Mouse (Mus musculus): Measurements from ENCODE around the gene Ints6. TPM values are rescaled to one million over a fixed set of nuclear protein-coding genes. Genes with fewer than 3 reads are reported as not detected.
"Not testable (repeated sequence)": the region's sequence is repeated elsewhere in the genome, so short reads cannot be mapped to it uniquely, and the experiment has no call there.

Ints6 gene
- total RNA-seq, 2 experiments from 2014 or later: 10.8 to 11.9 TPM

DNA sequence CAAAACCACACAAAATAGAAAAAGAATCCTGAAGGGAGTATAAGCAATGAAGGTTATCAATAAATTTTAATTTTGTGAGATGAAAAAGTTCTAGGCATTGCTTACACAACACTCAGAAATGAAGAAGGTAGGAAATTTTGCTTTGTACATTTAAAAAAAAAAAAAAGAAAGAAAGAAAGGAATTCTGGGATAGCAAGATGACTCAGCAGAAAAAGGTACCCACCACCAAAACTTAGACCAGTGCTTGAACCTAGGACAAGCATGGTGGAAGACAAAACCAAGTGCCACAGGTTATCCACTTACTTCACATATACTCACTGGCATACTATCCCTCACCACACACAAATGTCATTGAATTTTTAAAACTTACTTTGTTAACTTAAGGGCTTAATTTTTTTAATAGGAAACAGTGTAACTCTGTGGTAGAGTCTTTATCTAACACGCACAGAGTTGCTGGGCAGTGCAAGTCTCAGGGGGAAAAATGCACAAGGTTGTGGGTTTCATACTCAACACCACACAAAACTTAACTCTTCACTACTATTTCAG lies 5.8 kb downstream of the Ints6 start:
- DNase-seq: no peak

GRCm38 (mm10) chr14:62751479-62751878 lies 9.5 kb downstream of the Ints6 start:
- DNase-seq: no peak

DNA sequence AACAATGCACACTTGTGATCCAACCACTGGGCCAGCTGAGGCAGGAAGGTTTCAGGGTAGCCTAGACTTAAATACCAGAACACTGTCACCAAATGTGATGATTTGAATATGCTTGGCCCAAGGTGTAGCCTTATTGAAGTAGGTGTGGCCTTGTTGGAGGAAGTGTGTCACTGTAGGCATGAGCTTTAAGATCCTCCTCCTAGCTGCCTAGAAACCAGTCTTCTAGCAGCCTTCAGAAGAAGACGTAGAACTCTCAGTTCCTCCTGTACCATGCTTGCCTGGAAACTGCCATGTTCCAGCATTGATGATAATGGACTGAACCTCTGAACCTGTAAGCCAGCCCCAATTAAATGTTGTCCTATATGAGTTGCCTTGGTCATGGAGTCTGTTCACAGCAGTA lies 25.3 kb downstream of the Ints6 start:
- DNase-seq: no peak

GRCm38 (mm10) chr14:62733666-62734065 lies 27.3 kb downstream of the Ints6 start:
- DNase-seq: no peak

DNA sequence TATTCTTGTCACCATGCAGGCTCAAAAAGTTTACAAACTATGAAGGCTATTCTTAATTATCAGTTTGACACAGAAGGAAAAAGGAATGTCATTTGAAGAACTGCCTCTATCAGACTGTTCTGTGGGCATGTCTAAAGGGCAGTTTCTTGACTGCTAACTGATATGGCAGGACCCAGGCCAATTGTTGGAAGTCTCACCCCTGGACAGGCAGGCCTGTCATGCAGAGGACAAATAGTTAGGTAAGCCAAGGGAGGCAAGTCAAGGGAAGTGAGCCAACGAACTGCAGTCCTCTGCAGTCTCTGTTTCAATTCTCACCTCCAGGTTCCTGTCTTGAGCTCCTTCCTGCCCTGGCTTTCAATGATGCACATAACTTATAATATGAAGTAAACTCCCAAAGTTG lies 29.1 kb downstream of the Ints6 start:
- DNase-seq: peak; percentile 6

- no peak for DNase-seq
These were observed 36.4 kb downstream of the Ints6 start for GRCm38 (mm10) chr14:62724560-62724959.

DNA sequence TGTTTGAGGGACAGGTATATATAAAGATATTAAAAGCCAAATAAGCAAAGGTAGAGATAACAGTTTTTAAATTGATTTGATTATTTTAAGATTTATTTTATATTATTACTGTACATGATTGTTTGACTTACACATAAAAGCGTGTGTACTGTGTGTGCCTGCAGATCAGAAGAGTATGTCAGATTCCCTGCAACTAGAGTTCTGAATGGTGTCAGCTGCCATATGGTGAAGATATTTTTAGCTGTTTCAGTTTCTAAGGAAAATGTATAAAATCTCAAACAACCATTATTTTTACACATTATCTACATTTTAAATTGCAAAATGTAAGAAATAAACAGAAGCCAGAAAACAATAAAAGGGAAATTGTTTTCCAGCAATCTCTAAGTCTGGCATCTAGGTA lies 39.3 kb downstream of the Ints6 start:
- DNase-seq: no peak

DNA sequence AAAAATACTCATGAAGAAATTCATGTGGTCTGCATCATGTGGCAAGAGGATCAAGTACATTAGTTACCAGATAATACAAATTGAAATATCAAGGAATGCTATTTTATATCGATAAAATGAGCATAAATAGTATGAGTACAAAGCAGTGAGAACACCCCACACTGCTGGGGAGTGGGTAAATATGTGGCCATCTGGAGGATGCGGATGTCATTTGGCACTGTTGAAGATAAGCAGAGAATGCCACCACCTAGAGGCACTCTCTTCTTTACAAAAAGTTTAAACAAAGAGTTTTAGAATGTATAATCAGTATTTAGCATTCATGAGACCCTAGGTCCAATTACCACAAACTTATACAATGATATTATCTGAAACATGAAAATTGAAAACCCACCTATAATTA lies 42.8 kb downstream of the Ints6 start:
- DNase-seq: no peak

- no peak for DNase-seq
These were observed 87.3 kb downstream of the Ints6 start for GRCm38 (mm10) chr14:62673646-62674045.

GRCm38 (mm10) chr14:62664976-62665673 lies 95.8 kb downstream of the Ints6 start:
- no peak for DNase-seq

DNA sequence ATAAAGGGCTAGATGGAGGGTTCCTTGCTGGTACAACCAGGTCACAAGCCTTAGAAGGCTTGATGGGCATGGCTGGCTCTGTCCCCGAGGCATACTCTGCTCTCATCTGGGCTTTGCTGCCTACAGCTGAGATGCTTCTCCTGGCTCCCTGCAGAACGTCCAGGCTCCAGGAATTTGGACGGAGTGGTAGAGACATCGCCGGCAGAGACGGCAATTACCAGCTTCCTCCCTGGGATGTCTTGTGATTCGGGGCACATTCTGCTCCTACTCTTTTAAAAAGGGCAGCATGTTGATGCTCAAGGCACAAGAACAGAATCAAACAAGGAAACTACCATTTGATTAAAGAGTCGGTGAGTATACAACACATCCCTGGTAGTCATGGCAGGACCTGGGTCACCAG lies 97.6 kb downstream of the Ints6 start, which contains the start of gene Serpine3:
TSS of gene Serpine3 (plus strand) at position 301 of the 400 bp plus-strand sequence.
- no peak for DNase-seq

DNA sequence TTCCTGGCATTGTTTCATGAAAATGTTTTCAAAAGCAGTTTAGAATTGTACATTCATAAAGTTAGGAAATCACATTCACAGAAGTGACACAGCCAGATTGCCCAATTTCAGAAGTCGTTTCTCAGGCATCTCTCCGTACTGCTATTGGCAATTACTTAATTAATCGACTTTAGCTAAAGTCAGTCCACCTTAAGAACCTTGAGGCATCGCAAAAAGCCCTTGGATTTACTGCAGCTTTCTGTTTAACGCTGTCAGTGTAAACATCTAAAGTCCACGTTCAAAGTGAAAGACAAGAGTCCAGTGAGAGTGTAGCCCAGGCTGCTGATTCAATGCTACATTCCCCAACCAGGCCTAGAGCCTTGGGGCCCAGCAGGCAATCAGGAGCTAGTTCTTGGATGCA lies 98.6 kb downstream of the Ints6 start:
- no peak for DNase-seq

DNA sequence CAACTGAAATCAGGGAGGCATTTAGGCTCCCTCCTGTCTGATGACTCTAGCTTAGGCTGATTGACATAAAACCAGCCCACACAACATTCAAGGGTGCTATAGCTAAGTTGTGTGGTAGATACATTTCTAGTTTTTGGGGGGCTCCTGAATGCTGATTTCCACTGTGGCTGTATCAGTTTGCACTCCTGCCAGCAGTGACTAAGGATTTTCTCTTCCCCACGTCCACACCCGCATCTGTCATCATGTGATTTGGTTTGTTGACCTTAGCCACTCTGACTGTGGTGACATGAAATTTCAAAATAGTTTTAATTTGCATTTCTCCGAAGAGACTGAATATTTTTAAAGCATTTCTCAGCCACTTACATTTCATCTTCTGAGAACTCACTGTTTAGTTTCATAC lies 103.5 kb downstream of the Ints6 start:
- DNase-seq: no peak

DNA sequence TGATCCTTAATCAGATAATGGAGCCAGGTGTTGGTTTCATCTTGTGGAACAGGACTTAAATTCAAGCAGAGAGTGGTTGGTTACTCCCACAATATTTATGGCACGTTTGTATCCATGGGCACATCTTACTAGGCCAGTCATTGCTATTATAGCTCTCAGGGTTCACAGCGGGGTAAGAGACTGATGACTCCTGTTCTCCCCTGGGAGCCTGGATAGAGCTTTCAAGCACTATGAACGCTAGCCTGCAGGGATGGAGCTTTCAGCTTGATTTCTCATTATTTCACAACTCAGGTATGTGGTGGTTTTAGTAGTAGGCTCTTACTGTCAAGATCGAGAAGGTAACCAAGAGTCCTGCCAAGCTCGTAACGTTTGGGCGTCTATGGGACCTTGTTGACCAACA lies 105.0 kb downstream of the Ints6 start:
- no peak for DNase-seq

- no peak for DNase-seq
These were observed 109.2 kb downstream of the Ints6 start for GRCm38 (mm10) chr14:62651771-62652170.

- DNase-seq: no peak
These were observed 110.6 kb downstream of the Ints6 start for GRCm38 (mm10) chr14:62650376-62650775.

GRCm38 (mm10) chr14:62648405-62648804 lies 112.6 kb downstream of the Ints6 start:
- no peak for DNase-seq

DNA sequence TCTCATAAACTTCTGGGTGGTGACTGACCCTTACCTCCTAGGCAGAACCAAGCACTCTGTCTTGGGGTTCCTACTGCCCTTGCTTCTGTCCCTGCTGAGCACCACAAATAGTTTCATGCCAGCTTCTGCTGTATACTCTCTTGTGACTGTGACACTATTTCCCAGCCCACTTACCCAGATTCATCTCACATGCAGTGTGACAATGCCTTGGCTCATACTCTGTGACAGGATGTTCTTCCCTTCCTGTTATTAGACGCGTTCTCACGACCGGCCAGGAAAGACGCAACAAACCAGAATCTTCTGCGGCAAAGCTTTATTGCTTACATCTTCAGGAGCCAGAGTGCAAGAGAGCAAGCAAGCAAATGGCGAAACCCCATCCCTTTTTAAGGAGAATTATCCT lies 118.6 kb downstream of the Ints6 start:
- not testable (repeated sequence) for DNase-seq

DNA sequence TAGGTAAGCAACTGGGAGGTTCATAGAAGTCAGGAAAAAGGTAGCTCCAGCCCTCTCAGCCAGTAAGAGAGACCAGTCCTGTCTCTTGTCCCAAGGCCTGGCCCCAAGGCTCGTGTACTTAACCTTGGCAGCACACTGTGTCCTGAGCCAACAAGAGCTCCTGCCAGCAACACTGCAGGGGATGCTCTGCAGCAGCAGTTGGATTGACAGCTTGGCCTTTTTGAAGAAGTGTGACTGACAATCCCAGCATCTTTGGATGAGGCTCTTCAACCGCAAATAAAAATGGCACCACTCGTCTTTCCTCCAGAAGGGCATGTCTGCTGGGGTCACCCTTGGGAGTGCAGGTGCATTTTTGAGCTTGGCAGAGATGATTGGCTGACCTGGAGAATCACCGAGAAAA lies 120.6 kb downstream of the Ints6 start:
- no peak for DNase-seq

DNA sequence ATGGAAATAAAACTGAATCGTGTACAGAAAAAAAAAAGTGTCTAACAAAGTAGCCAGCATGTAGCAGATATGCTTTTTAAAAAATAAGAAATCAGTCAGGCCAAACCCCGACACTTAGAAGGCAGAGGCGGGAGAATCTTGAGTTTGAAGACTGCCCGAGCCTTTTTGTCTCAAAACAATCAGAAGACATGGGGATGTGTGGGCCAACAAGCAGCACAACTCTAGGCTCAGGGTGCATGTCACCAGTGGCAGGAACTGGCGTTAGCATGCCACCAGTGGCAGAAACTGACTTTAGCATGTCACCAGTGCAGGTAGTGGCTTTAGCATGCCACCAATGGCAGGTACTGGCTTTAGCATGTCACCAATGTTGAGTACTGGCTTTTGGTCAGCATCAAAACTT lies 121.4 kb downstream of the Ints6 start:
- no peak for DNase-seq

GRCm38 (mm10) chr14:62639111-62639510 lies 121.9 kb downstream of the Ints6 start:
- DNase-seq: peak; percentile 31

DNA sequence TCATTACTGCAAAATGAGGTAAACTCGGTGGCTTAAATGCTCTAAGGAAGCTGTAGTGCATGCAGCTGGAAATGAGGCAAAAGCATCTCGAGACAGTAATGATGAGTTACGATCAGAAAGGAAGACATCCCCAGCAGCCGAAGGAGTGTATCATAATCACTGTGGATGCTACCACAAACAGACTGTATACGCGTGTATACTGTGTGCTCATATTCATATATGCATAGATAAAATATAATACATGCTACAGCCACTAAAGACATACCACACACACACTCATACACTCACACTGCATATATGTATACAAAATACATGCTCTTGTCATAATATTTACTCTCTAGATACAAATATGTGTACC lies 122.6 kb downstream of the Ints6 start:
- DNase-seq: no peak

DNA sequence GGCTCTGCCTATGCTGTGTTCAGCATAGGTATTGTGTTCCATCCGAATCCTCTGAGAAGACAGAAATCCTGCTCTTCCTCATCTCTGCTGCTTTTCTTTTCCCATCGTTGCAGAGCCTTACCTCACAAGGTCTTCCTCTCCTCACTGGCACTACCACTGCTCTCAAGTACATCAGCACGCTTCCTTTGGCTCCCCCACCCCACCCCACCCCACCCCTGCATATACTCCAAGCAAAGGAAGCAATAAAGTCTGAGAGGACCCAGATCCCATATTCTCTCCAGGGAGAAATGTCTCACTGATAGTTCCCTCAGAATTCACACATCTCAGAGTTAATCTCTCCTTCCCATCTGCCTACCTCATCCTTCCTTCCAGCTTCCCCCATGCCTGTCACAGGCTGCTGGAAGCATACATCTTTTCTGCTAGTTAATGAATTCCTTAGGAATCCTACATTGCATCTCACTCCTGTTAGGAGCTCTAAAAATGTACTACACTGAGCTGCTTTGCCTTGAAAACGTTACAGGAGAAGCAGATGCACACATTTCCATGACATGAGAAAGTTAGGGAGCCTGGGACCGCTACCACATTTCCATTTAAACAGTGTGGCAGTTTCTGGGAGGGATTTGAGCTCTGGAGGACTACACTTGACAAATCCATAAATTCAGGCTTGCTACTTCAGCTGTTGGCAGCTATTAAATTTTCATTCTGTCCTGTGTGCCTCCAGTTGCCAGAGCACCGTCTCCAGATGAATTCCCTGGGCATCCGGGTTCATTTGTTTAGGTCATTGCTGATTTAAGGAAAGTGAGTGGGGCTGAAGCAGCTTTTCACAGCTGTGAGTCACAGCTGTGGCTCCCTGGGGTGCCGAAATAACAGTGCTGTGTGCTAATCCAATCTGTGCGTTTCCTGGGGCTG lies 123.3 kb downstream of the Ints6 start:
- no peak for DNase-seq
